Mouse (Mus musculus) MEL (cell line): ENCODE results near the gene Tex264. TPM values are rescaled to one million over a fixed set of nuclear protein-coding genes. Genes with fewer than 3 reads are reported as not detected.
A peak's percentile ranks its signal among the peaks of the same experiment; 100 is the strongest.

Source experiments
- DNase-seq: peaks from one replicate; pipeline ENCODE4 v3.0.0; 2011; ENCODE audit warnings: low read depth, low spot score
- H3K27ac ChIP-seq: 2 replicates; pipeline ENCODE4 v1.5.1; 2012; ENCODE audit warnings: low read depth, mild to moderate bottlenecking, control low read depth, low read length, moderate library complexity; ENCODE audit not compliant: control insufficient read depth
- H3K27me3 ChIP-seq, 2 experiments: fragments of 150-350 bp in 1 of 2; sonication (generic) in 1 of 2; 2 replicates each; pipeline ENCODE4 v1.6.1; 2012; ENCODE audit warnings: low read length in 2 of 2, mild to moderate bottlenecking in 2 of 2, improper control_type of control experiment in 1 of 2, moderate library complexity in 1 of 2; ENCODE audit not compliant: insufficient read depth in 2 of 2, control insufficient read depth in 1 of 2
- H3K36me3 ChIP-seq, 2 experiments: 2 replicates each; pipeline ENCODE4 v1.6.1; 2012 to 2014; ENCODE audit warnings: low read length in 2 of 2, improper control_type of control experiment in 1 of 2, inconsistent platforms in 1 of 2, mild to moderate bottlenecking in 1 of 2; ENCODE audit not compliant: insufficient read depth in 2 of 2, control insufficient read depth in 1 of 2
- H3K4me1 ChIP-seq, 2 experiments: fragments of 150-350 bp in 1 of 2; sonication (generic) in 1 of 2; 2 replicates each; pipeline ENCODE4 v1.6.1; 2012; ENCODE audit warnings: low read length in 2 of 2, improper control_type of control experiment in 1 of 2, mild to moderate bottlenecking in 1 of 2; ENCODE audit not compliant: insufficient read depth in 2 of 2, control insufficient read depth in 1 of 2
- H3K4me3 ChIP-seq, 2 experiments: fragments of 150-350 bp in 1 of 2; sonication (generic) in 1 of 2; 2 replicates each; pipeline ENCODE4 v1.5.1; 2012; ENCODE audit warnings: low read depth in 2 of 2, low read length in 2 of 2, mild to moderate bottlenecking in 2 of 2, moderate library complexity in 2 of 2, control low read depth in 1 of 2, improper control_type of control experiment in 1 of 2; ENCODE audit not compliant: control insufficient read depth in 1 of 2, insufficient read depth in 1 of 2
- H3K79me2 ChIP-seq: 2 replicates; pipeline ENCODE4 v1.6.1; 2012; ENCODE audit warnings: mild to moderate bottlenecking, low read length, moderate library complexity; ENCODE audit not compliant: control insufficient read depth, poor library complexity, insufficient read depth
- H3K9ac ChIP-seq: 2 replicates; pipeline ENCODE4 v1.6.1; 2012; ENCODE audit warnings: low read depth, mild to moderate bottlenecking, control low read depth, low read length, moderate library complexity; ENCODE audit not compliant: control insufficient read depth, poor library complexity, severe bottlenecking
- H3K9me3 ChIP-seq: fragments of 150-350 bp; sonication (generic); replicated peaks from 2 replicates; pipeline ENCODE4 v1.6.1; 2012; ENCODE audit warnings: mild to moderate bottlenecking, low read length, improper control_type of control experiment, moderate library complexity; ENCODE audit not compliant: insufficient read depth
- BHLHE40 ChIP-seq: IDR thresholded peaks from 2 replicates; pipeline ENCODE4 v1.6.1; 2012; ENCODE audit warnings: low read depth, mild to moderate bottlenecking, inconsistent platforms, low read length, improper control_type of control experiment, borderline replicate concordance
- CTCF ChIP-seq, 3 experiments: IDR thresholded peaks in 2 of 3; conservative IDR thresholded peaks in 1 of 3; 2 replicates each; pipeline ENCODE4 v1.5.1; 2011 to 2012; ENCODE audit warnings: low read length in 3 of 3, low read depth in 2 of 3, mild to moderate bottlenecking in 2 of 3, improper control_type of control experiment in 1 of 3, inconsistent platforms in 1 of 3, mixed read lengths in 1 of 3, moderate library complexity in 1 of 3; ENCODE audit not compliant: control insufficient read depth in 1 of 3, insufficient read depth in 1 of 3, poor library complexity in 1 of 3, severe bottlenecking in 1 of 3
- EP300 ChIP-seq, 2 experiments: IDR thresholded peaks; 2 replicates each; pipeline ENCODE4 v1.6.1; 2011; ENCODE audit warnings: improper control_type of control experiment in 2 of 2, low read length in 2 of 2, low read depth in 1 of 2, mild to moderate bottlenecking in 1 of 2
- JUND ChIP-seq: IDR thresholded peaks from 2 replicates; pipeline ENCODE4 v1.6.1; 2011; ENCODE audit warnings: low read depth, mild to moderate bottlenecking, improper control_type of control experiment, low read length
- MAX ChIP-seq: IDR thresholded peaks from 2 replicates; pipeline ENCODE4 v1.6.1; 2011; ENCODE audit warnings: low read length, improper control_type of control experiment
- MXI1 ChIP-seq: IDR thresholded peaks from 2 replicates; pipeline ENCODE4 v1.6.1; 2011; ENCODE audit warnings: mild to moderate bottlenecking, low read depth, low read length, improper control_type of control experiment
- MYC ChIP-seq: IDR thresholded peaks from 2 replicates; pipeline ENCODE4 v1.6.1; 2011; ENCODE audit warnings: low read depth, mild to moderate bottlenecking, low read length, improper control_type of control experiment, moderate library complexity
- NELFE ChIP-seq: IDR thresholded peaks from 2 replicates; pipeline ENCODE4 v1.6.1; 2011; ENCODE audit warnings: low read depth, low read length, improper control_type of control experiment
- NRF1 ChIP-seq: IDR thresholded peaks from 2 replicates; pipeline ENCODE4 v1.6.1; 2014; ENCODE audit warnings: low read depth, mild to moderate bottlenecking, inconsistent platforms, low read length, improper control_type of control experiment, moderate library complexity; ENCODE audit not compliant: poor library complexity, insufficient read depth, severe bottlenecking
- RAD21 ChIP-seq: IDR thresholded peaks from 2 replicates; pipeline ENCODE4 v1.6.1; 2011; ENCODE audit warnings: mild to moderate bottlenecking, low read depth, low read length, improper control_type of control experiment
- SIN3A ChIP-seq: IDR thresholded peaks from 2 replicates; pipeline ENCODE4 v1.6.1; 2012; ENCODE audit warnings: low read length, improper control_type of control experiment, inconsistent platforms
- SMC3 ChIP-seq: IDR thresholded peaks from 2 replicates; pipeline ENCODE4 v1.6.1; 2011; ENCODE audit warnings: low read depth, low read length, improper control_type of control experiment
- TBP ChIP-seq: IDR thresholded peaks from 2 replicates; pipeline ENCODE4 v1.8.0; 2011; ENCODE audit warnings: low read depth, low read length, improper control_type of control experiment
- USF1 ChIP-seq: IDR thresholded peaks from 2 replicates; pipeline ENCODE4 v1.6.1; 2014; ENCODE audit warnings: low read depth, mild to moderate bottlenecking, inconsistent platforms, low read length, improper control_type of control experiment, moderate library complexity
- USF2 ChIP-seq, 2 experiments: IDR thresholded peaks; 2 replicates each; pipeline ENCODE4 v1.6.1; 2011 to 2012; ENCODE audit warnings: improper control_type of control experiment in 2 of 2, low read length in 2 of 2, borderline replicate concordance in 1 of 2, inconsistent platforms in 1 of 2, low read depth in 1 of 2, mild to moderate bottlenecking in 1 of 2; ENCODE audit not compliant: insufficient read depth in 1 of 2
- ZC3H11A ChIP-seq: IDR thresholded peaks from 2 replicates; pipeline ENCODE4 v1.6.1; 2012; ENCODE audit warnings: low read depth, mild to moderate bottlenecking, inconsistent platforms, low read length, improper control_type of control experiment
- ZKSCAN1 ChIP-seq: IDR thresholded peaks from 2 replicates; pipeline ENCODE4 v1.6.1; 2012; ENCODE audit warnings: low read depth, mild to moderate bottlenecking, inconsistent platforms, low read length, improper control_type of control experiment, moderate library complexity
- polyA plus RNA-seq, 2 experiments: library from polyadenylated mRNA; stranded (reverse) in 1 of 2; unstranded in 1 of 2; fragments of >175 nt in 1 of 2; fragments of >200 nt in 1 of 2; gene quantifications; 2 replicates each; pipeline versions ENCODE4 v1.2.1 to v1.2.4; 2012; ENCODE audit warnings: low replicate concordance in 2 of 2, low read depth in 1 of 2; ENCODE audit not compliant: insufficient read length in 2 of 2, insufficient read depth in 1 of 2, missing spikeins in 1 of 2
- total RNA-seq: library from RNA; depleted of rRNA; stranded (reverse); fragments of 300-350 nt; gene quantifications from 2 replicates; pipeline ENCODE4 v1.2.3, GENCODE M21; 2012

Tex264 gene
- total and polyA plus RNA-seq, 3 experiments, result 47.1 to 87.6 TPM; not detected in 1

- TF ChIP-seq SMC3 (peak; percentile 66), SIN3A (no peak), MAX (peak; percentile 63; the same call in 1 of the 2 replicates), ZKSCAN1 (no peak), MYC (peak; percentile 74; the same call in 1 of the 2 replicates), EP300 (IDR thresholded peaks at IDR 0.05; ENCODE audit: low read depth in 1 of 2, low read length in 2 of 2) (no peak), USF2 (IDR thresholded peaks at IDR 0.05; ENCODE audit: borderline replicate concordance in 1 of 2, insufficient read depth in 1 of 2, low read depth in 1 of 2, low read length in 2 of 2) (no peak), MXI1 (0 out of 2 replicates have a peak, but pooled peaks have one; percentile 24), NRF1 (no peak), JUND (no peak), ZC3H11A (peak; percentile 31; the same call in 1 of the 2 replicates), USF1 (no peak), BHLHE40 (no peak), RAD21 (peak; percentile 67), CTCF (IDR thresholded peaks at IDR 0.05 in 2 of 3, conservative IDR thresholded peaks at IDR 0.05 in 1 of 3; ENCODE audit: control insufficient read depth in 1 of 3, insufficient read depth in 1 of 3, low read depth in 2 of 3, low read length in 3 of 3, poor library complexity in 1 of 3, severe bottlenecking in 1 of 3) (peak; percentile 80 to 95 (median 88))
- Histone ChIP-seq H3K79me2 (peaks cover 3% of the 10 kb centered on the region; the same call in 1 of the 2 replicates), H3K27me3 (no peaks in the 10 kb centered on the region), H3K36me3 (peaks cover 0 to 5% of the 10 kb centered on the region in 2 experiments; a peak in 2 of 4 replicates), H3K4me1 (peaks cover 0 to 5% of the 10 kb centered on the region in 2 experiments; a peak in 2 of 4 replicates), H3K9ac (no peak overlapping the region), H3K9me3 (no peaks in the 10 kb centered on the region), H3K27ac (no peak overlapping the region), H3K4me3 (no peak overlapping the region)
- DNase-seq, result peak; percentile 85
Measured at GRCm38 (mm10) chr9:106686983-106687650, 1.4 kb upstream of the Tex264 start.

DNA sequence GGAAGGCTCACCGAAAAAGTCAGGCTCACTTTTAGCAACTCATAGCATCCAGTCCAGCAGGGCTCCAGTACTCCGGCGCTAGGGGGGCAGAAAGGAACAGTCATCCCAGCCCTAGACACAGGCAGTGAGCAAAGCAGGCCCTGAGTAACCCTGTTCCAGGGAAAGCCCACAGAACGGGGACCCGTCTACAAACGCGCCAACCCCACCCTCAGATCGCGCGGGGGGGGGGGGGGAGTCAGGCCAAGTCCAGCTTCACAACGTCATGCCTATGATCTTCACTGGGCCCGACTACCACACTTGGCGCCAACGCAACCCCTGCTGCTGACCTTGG lies 844 bp downstream of the Tex264 start:
- no peaks in the 10 kb centered on the region for H3K27me3 ChIP-seq
- peak overlapping the region; percentile 82 for H3K9ac ChIP-seq
- DNase-seq, result no peak
- H3K27ac ChIP-seq, result peak overlapping the region; percentile 69
- H3K36me3 ChIP-seq, result peaks cover 0 to 5% of the 10 kb centered on the region in 2 experiments; a peak in 2 of 4 replicates
- peaks cover 3% of the 10 kb centered on the region; the same call in 1 of the 2 replicates for H3K79me2 ChIP-seq
- peak; percentile 31; the same call in 1 of the 2 replicates for TF ChIP-seq MXI1
- TF ChIP-seq EP300 (IDR thresholded peaks at IDR 0.05; ENCODE audit: low read depth in 1 of 2, low read length in 2 of 2), result no peak
- TF ChIP-seq NELFE, result peak; percentile 39; the same call in 1 of the 2 replicates
- no peak for TF ChIP-seq TBP
- 0 out of 2 replicates have a peak, but pooled peaks have one; percentile 58 for TF ChIP-seq SIN3A
- TF ChIP-seq, all 39 proteins: peak for 3
- Histone ChIP-seq H3K9me3 (no peaks in the 10 kb centered on the region), H3K4me3 (peak overlapping the region; percentile 78 to 88), H3K4me1 (peaks cover 0 to 5% of the 10 kb centered on the region in 2 experiments; a peak in 2 of 4 replicates)
